Mouse (Mus musculus) heart, adult 2 months (tissue): ENCODE measurements around the gene Olfr887.

ENCODE experiments used
- CTCF ChIP-seq: fragments of 200-600 bp; IDR thresholded peaks from 2 replicates; pipeline ENCODE4 v1.8.1; 2022; ENCODE audit warnings: antibody characterized with exemption, mild to moderate bottlenecking, moderate library complexity
- POLR2A ChIP-seq: fragments of 200-500 bp; IDR thresholded peaks from 2 replicates; pipeline ENCODE4 v1.6.1; 2011; ENCODE audit warnings: mild to moderate bottlenecking, low read depth, low read length, control low read depth; ENCODE audit not compliant: insufficient read depth

- no peak for TF ChIP-seq POLR2A
- TF ChIP-seq CTCF: no peak
These were observed at the start of gene Olfr887 for GRCm38 (mm10) chr9:38083772-38084171.
